Mouse (Mus musculus): Measurements from ENCODE around the gene Utrn. TPM values are rescaled to one million over a fixed set of nuclear protein-coding genes. Genes with fewer than 3 reads are reported as not detected.

The Utrn gene
- 10 to 100 TPM; 73.1 to 79.5 TPM for total RNA-seq (2021)
- long read RNA-seq, experiment 1, partial matches to known transcripts: 1 of 4 reads
- long read RNA-seq, experiment 1, other reads (novel, unspliced or antisense): 2 of 4 reads
- long read RNA-seq, experiment 2, partial matches to known transcripts: 23 of 37 reads
- long read RNA-seq, experiment 2, other reads (novel, unspliced or antisense): 10 of 37 reads

GRCm38 (mm10) chr10:12869029-12869671 lies at the start of gene Utrn:
TSS of gene Utrn (minus strand) at chr10:12869365.
- peak; percentile 82 to 88 for DNase-seq (ENCODE audit: low spot score in 2 of 2)

DNA sequence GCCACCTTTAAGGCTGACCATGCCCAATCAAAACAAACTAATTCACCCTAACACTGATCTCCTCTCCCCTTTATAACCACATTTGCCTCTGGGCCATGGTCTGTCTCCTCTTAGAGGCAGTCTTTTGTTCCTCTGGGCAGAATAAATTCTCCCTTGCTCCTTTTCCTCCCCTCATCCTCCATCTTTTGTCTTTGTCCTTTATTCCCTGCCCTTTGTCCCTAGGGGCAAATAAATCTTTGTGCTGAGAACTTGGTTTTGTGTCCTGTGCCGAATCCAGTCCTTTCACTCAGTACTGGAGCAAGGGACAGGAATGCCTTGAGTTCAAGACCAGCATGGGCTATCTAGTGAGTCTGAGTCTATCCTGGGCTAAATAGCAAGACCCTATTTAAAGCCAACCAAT lies 48.5 kb upstream of the Utrn start:
- no peak for DNase-seq (ENCODE audit: low spot score in 2 of 2)

DNA sequence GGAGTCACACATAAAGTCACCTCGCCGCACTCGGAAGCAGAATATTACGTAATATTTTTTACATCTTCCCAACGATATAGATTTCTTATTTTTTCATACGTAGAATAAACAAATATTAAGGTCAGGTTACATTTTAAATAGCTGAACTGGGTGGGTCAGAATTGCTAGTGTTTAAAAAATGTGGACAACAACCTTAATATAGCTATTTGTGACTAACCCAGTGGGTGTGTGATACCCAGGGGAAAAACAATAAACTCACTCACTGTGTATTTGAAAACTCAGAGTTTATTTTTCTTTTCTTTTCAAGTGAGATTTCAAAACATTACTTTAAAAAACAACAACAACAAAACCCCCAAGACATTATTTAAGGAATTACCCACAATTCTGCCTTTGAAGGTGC lies 47.2 kb upstream of the Utrn start:
- no peak for DNase-seq (ENCODE audit: low spot score in 2 of 2)

DNA sequence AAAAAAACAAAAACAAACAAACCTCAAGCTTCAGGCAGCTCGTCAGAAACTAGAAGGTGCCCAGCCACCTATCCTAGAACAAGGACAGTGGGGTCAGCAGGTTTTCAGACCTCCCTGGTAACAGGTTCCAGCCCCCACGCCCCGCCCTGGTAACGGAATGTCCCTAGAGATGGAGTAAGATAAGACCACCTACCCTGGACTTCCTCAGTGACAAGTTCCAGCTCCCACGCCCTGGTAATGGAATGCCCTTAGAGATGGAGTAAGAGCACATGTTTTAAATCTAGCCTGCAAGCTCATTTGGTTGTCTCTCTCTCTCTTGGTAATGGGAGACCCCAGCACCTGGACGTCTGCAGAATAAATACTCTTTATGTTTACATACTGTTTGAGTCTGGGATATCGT lies 46.7 kb upstream of the Utrn start:
- no peak for DNase-seq (ENCODE audit: low spot score in 2 of 2)

- DNase-seq (ENCODE audit: low spot score in 2 of 2): no peak
Observed at GRCm38 (mm10) chr10:12914203-12914602, 45.0 kb upstream of the Utrn start.

- no peak for DNase-seq (ENCODE audit: low spot score in 2 of 2)
Observed at GRCm38 (mm10) chr10:12911981-12912530, 42.9 kb upstream of the Utrn start.

- no peak for DNase-seq (ENCODE audit: low spot score in 2 of 2)
Observed at GRCm38 (mm10) chr10:12911451-12911850, 42.3 kb upstream of the Utrn start.

DNA sequence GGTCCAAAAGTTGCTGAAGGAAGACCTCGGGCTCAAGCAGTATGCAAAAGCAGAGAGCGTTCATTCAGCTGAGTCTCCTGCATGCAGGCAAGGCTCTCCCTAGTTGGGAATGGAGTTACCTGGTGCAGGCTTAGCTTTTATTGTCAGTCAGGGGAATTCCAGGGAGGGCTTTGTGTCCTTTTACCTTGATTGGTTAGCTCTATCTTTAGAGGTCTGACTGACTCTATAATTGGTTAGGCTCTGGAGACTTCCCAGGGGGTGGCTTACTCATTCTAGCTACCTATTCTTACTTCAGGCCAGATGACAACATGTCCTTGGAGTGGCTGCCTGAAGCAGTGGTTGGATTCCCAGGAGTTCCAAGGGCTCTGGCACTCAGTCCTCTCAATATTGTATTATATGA lies 40.7 kb upstream of the Utrn start:
- DNase-seq (ENCODE audit: low spot score in 2 of 2): no peak

DNA sequence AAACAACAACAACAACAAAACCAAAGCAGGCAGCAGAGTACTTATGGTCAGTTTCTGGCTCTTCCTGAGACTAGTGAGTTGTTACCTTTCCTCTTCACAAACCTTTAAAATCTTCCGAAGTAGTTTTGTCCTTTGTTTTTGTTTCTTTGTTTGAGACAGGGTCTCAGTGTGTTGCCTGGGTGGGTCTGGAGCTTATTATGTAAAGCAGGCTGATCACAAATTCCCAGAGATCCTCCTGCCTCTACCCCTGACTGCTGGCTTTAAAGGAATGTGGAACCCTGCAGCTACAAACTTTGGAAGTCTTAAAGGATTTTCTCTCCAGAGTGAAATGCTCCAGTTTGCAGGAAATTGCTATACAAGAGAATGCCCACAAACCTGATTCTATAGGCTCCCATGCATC lies 40.0 kb upstream of the Utrn start:
- no peak for DNase-seq (ENCODE audit: low spot score in 2 of 2)

GRCm38 (mm10) chr10:12904140-12904528 lies 35.0 kb upstream of the Utrn start:
- no peak for DNase-seq (ENCODE audit: low spot score in 2 of 2)

DNA sequence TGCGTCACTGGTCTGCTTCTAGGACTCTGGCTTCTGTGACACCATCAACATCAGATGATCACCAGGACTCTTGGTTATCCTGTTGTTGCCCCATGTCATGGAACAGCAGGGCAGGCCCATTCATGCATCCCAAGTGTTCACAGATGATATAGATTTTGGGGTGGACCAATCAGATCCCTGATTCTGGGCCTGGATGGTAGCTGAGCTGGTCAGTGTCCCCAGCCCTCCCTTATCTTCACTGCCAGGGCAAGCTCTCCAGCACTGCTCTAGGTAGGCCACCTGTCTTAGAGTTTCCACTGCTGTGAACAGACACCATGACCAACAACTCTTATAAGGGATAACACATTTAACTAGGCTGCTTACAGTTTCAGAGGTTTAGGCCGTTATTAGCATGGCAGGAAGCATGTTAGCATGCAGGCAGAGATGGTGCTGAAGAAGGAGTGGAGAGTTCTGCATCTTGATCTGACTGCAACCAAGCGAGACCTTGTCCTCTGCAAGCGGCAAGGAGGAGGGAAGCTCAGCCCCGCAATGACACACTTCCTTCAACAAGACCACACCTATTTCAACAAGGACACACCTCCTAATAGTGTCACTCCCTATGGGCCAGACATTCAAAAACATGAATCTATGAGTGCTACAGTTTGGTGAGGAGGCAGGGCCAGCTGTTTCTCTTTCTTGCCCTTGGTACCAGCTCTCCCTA lies 34.4 kb upstream of the Utrn start:
- no peak for DNase-seq (ENCODE audit: low spot score in 2 of 2)

DNA sequence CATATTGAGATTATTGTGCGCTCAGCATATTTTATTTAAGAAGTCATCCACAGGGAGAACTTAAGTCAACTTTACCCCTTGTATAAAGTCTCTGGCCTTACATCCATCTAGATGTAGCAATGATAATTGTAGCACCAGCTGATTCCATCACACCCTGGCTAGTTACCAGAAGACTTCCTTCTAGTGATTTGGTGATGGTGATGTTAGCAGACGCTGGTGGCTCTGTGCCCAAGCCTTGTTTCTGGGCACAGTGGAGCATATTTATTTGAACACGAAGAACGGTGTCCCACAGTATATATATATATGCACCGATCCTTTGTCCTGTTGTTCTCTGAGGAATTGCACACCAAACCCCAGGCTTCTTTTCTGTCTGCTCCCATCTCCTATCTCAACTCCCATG lies 30.7 kb upstream of the Utrn start:
- no peak for DNase-seq (ENCODE audit: low spot score in 2 of 2)

GRCm38 (mm10) chr10:12893339-12893738 lies 24.2 kb upstream of the Utrn start:
- DNase-seq (ENCODE audit: low spot score in 2 of 2): no peak

DNA sequence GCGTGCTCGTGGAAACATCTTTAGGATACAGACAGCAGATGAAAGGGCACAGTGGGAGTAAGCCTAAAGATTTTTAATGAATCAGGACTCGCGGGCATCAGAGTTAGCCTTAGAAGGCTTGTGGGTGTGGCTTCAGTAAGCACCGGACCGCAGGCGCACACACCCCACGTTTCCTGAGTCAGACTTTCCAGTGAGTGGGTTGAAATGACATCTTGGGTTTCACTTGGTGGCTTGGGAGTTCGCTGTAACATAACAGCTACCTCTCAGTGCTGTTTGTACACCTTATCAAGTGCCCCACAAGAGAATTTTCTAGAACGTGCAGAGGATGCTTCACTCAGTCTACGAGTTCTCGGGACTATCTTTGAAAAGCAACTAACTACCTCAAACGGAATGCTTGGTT lies 19.2 kb upstream of the Utrn start:
- DNase-seq (ENCODE audit: low spot score in 2 of 2): no peak

DNA sequence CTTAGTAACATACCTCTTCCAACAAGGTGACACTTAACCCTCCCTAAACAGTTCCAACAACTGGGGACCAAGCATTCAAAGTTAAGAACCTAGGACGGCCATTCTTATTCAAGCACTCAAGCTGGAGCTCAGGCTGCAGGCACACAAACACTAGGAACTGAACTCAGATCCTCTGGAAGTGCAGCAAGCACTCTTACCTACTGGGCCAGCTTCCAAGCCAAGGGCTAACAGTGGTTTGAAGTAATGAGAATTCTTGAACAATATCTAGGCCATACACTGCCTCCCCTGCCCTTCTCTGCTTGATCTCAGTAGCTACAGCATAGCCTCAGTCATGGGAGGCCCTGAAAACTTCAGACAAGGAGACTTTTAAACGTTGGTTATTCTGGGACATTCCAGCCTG lies 18.6 kb upstream of the Utrn start:
- DNase-seq (ENCODE audit: low spot score in 2 of 2): no peak

- DNase-seq (ENCODE audit: low spot score in 2 of 2): no peak
Observed at GRCm38 (mm10) chr10:12884308-12884948, 15.3 kb upstream of the Utrn start.

GRCm38 (mm10) chr10:12881911-12882310 lies 12.7 kb upstream of the Utrn start:
- DNase-seq (ENCODE audit: low spot score in 2 of 2): no peak

DNA sequence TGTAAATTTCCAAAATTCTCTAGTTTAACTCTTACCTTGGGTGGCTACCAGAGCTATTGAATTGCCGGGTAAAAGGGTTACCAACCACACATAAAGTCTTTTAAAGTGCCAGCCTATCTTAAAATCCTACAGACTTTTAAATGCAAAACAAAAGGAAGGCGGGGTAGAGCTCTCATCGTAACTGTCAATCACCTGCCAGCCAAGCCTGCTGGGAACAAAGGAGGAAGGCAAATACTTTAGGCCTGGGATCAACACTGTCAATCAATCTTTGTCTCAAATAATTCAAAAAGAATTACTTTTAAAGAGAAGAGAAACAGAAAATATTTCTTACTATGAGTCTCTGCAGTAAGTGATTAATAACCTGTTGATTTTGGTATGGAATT lies 10.1 kb upstream of the Utrn start:
- DNase-seq (ENCODE audit: low spot score in 2 of 2): no peak

DNA sequence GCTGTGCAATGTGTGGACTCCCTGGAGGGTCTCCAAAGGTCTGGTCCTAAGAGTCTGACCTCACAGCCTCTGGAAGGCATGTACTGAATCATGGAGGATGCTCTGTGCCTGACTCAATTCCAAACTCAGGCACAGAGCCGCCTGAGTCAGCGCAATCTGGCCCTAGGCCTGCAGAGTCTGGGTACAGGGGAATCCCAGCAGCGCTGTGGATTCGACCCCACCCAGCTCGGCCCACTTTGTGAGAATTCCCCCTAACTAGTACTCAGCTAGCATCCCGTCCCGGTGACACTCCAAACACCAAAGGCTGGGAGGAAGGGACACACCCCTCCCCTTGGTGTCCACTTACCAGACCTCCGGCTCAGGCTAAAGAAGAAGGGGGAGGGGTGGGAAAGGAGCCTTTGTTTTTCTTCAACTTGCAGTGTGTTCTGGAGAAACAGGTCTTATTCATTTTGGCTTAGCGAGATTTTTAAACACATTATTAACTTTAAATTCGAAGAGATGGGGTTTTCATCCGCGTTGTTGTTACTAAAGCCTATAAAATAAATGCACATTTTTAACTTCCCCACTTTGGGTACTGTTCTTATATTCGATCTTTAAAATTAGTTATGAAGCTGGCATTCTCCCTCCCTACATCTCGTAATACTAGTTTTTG lies 9.6 kb upstream of the Utrn start:
- DNase-seq (ENCODE audit: low spot score in 2 of 2): no peak

DNA sequence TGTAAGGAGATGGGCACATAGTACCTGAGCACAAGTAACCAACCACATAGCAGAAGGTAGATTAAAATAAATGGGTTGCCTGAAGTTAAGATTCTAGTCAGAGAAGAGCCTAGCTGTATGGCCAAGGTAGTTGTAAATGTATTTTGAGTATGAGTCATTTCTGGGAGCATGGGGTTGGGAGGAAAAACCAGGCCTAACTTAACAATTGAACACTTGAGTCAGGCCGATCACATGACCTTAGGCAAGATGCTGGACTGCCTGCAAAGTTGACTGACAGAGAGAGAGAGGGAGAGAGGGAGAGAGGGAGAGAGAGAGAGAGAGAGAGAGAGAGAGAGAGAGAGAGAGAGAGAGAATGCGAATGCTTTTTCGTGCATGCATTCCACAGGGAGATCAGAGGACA lies 7.3 kb upstream of the Utrn start:
- DNase-seq (ENCODE audit: low spot score in 2 of 2): no peak

DNA sequence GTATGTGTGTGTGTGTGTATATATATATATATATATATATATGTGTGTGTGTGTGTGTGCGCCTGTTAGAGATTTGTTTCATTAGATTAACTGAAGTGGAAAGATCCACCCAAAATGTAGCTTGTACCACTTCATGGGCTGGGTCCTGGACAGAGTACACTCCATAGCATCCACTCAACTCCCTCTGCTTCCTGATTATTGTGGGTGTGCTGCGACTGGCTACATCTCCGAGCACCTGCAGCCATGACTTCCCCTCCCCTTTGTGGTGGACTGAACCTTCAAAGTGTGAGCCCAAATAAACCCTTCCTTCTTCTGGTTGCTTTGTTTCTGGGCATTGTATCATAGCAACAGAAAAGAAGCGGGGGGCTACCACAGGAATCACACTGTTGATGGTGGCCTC lies 6.2 kb upstream of the Utrn start:
- no peak for DNase-seq (ENCODE audit: low spot score in 2 of 2)

Data from adrenal gland, adult 18-20 months (tissue).